Mouse (Mus musculus) MEL (cell line): ENCODE results near the gene Fam122b. TPM values are rescaled to one million over a fixed set of nuclear protein-coding genes. Genes with fewer than 3 reads are reported as not detected.

ENCODE experiments used
- polyA plus RNA-seq, 2 experiments: library from polyadenylated mRNA; stranded (reverse) in 1 of 2; unstranded in 1 of 2; fragments of >175 nt in 1 of 2; fragments of >200 nt in 1 of 2; gene quantifications; 2 replicates each; pipeline versions ENCODE4 v1.2.1 to v1.2.4; 2012; ENCODE audit warnings: low replicate concordance in 2 of 2, low read depth in 1 of 2; ENCODE audit not compliant: insufficient read length in 2 of 2, insufficient read depth in 1 of 2, missing spikeins in 1 of 2
- total RNA-seq: library from RNA; depleted of rRNA; stranded (reverse); fragments of 300-350 nt; gene quantifications from 2 replicates; pipeline ENCODE4 v1.2.3, GENCODE M21; 2012; rRNA removed

Fam122b gene
- total and polyA plus RNA-seq, 3 experiments, result 2.2 to 9.9 TPM; not detected in 1

Other genes with a start within 250 kb of the Fam122b start
- gene Plac1, start 29.7 kb downstream of the Fam122b start, total RNA-seq, result not detected in 2 replicates
- not detected for gene Plac1, start 29.7 kb downstream of the Fam122b start, polyA plus RNA-seq
- not detected in 2 replicates for gene Fam122c, start 3.6 kb upstream of the Fam122b start, total RNA-seq
- not detected for gene Fam122c, start 3.6 kb upstream of the Fam122b start, polyA plus RNA-seq
- 8.1 and 10.1 TPM in 2 replicates for gene Mospd1, start 100.7 kb upstream of the Fam122b start, total RNA-seq
- 1 to 10 TPM in 1 of 2 experiments, not detected in 1; 4.8 TPM for gene Mospd1, start 100.7 kb upstream of the Fam122b start, polyA plus RNA-seq
- gene Etd, start 165.1 kb upstream of the Fam122b start, total RNA-seq, result not detected in 2 replicates
- gene Etd, start 165.1 kb upstream of the Fam122b start, polyA plus RNA-seq, result not detected